Mouse (Mus musculus): ENCODE results near the gene Psg23. TPM values are rescaled to one million over a fixed set of nuclear protein-coding genes. Genes with fewer than 3 reads are reported as not detected.

Gene Psg23
- polyA plus RNA-seq (2014; fragmentation: Illumina TruSeq; extraction: RNeasy Lipid Tissue Mini Kit (QIAGEN cat#74804); ENCODE audit: low replicate concordance), result not detected

GRCm38 (mm10) chr7:18616401-18616800 lies at the start of gene Psg23:
Gene Psg23, minus strand, starts transcription at chr7:18616501.

GRCm38 (mm10) chr7:18656625-18657024 lies 40.3 kb upstream of the Psg23 start, which contains the start of gene Psg21:
Gene Psg21, minus strand, starts transcription at chr7:18656725.

GRCm38 (mm10) chr7:18567205-18567604 lies 49.1 kb downstream of the Psg23 start, which contains the start of gene Psg27:
Gene Psg27, minus strand, starts transcription at chr7:18567305.

Other genes with a start within 250 kb of the Psg23 start
- not detected for gene Psg28, start 184.5 kb downstream of the Psg23 start, polyA plus RNA-seq (2014; fragmentation: Illumina TruSeq; extraction: RNeasy Lipid Tissue Mini Kit (QIAGEN cat#74804); ENCODE audit: low replicate concordance)
- not detected for gene Psg26, start 132.3 kb downstream of the Psg23 start, polyA plus RNA-seq (2014; fragmentation: Illumina TruSeq; extraction: RNeasy Lipid Tissue Mini Kit (QIAGEN cat#74804); ENCODE audit: low replicate concordance)
- gene Psg25, start 84.2 kb downstream of the Psg23 start, polyA plus RNA-seq (2014; fragmentation: Illumina TruSeq; extraction: RNeasy Lipid Tissue Mini Kit (QIAGEN cat#74804); ENCODE audit: low replicate concordance), result 2.3 TPM
- not detected for gene Psg27, start 49.2 kb downstream of the Psg23 start, polyA plus RNA-seq (2014; fragmentation: Illumina TruSeq; extraction: RNeasy Lipid Tissue Mini Kit (QIAGEN cat#74804); ENCODE audit: low replicate concordance)
- not detected for gene Psg21, start 40.2 kb upstream of the Psg23 start, polyA plus RNA-seq (2014; fragmentation: Illumina TruSeq; extraction: RNeasy Lipid Tissue Mini Kit (QIAGEN cat#74804); ENCODE audit: low replicate concordance)
- not detected for gene Psg20, start 69.7 kb upstream of the Psg23 start, polyA plus RNA-seq (2014; fragmentation: Illumina TruSeq; extraction: RNeasy Lipid Tissue Mini Kit (QIAGEN cat#74804); ENCODE audit: low replicate concordance)
- not detected for gene Psg22, start 101.6 kb upstream of the Psg23 start, polyA plus RNA-seq (2014; fragmentation: Illumina TruSeq; extraction: RNeasy Lipid Tissue Mini Kit (QIAGEN cat#74804); ENCODE audit: low replicate concordance)
- gene Psg19, start 182.0 kb upstream of the Psg23 start, polyA plus RNA-seq (2014; fragmentation: Illumina TruSeq; extraction: RNeasy Lipid Tissue Mini Kit (QIAGEN cat#74804); ENCODE audit: low replicate concordance), result not detected
- not detected for gene Psg17, start 205.1 kb upstream of the Psg23 start, polyA plus RNA-seq (2014; fragmentation: Illumina TruSeq; extraction: RNeasy Lipid Tissue Mini Kit (QIAGEN cat#74804); ENCODE audit: low replicate concordance)
- gene Mill2, start 223.5 kb upstream of the Psg23 start, polyA plus RNA-seq (2014; fragmentation: Illumina TruSeq; extraction: RNeasy Lipid Tissue Mini Kit (QIAGEN cat#74804); ENCODE audit: low replicate concordance), result 4.1 TPM